Mouse (Mus musculus) testis, adult 2 months (tissue): ENCODE measurements at regions not wholly inside any gene's neighbourhood (a gene's known extent, or its start where the extent isn't known, plus 50 kb on each side); places are given as distances from the start of the nearest gene placed in this dataset.

Experiments used
- H3K27ac ChIP-seq: fragments of 200-500 bp; 2 replicates; pipeline ENCODE4 v1.5.1; 2012; ENCODE audit warnings: low read depth, low read length; ENCODE audit not compliant: control insufficient read depth, insufficient read depth
- H3K27me3 ChIP-seq: fragments of 200-500 bp; 2 replicates; pipeline ENCODE4 v1.6.1; 2012; ENCODE audit warnings: mild to moderate bottlenecking, low read length, moderate library complexity; ENCODE audit not compliant: control insufficient read depth, insufficient read depth
- H3K36me3 ChIP-seq: fragments of 200-500 bp; 2 replicates; pipeline ENCODE4 v1.6.1; 2012; ENCODE audit warnings: mild to moderate bottlenecking, low read length; ENCODE audit not compliant: control insufficient read depth, insufficient read depth
- H3K4me1 ChIP-seq: fragments of 200-500 bp; 2 replicates; pipeline ENCODE4 v1.6.1; 2012; ENCODE audit warnings: low read length; ENCODE audit not compliant: control insufficient read depth, insufficient read depth
- H3K4me3 ChIP-seq: fragments of 200-500 bp; 2 replicates; pipeline ENCODE4 v1.5.1; 2012; ENCODE audit warnings: low read depth, mild to moderate bottlenecking, low read length, moderate library complexity, mixed read lengths; ENCODE audit not compliant: control insufficient read depth
- CTCF ChIP-seq: fragments of 200-500 bp; IDR thresholded peaks from 2 replicates; pipeline ENCODE4 v1.5.1; 2012; ENCODE audit warnings: low read depth, mild to moderate bottlenecking, inconsistent platforms, low read length, moderate library complexity; ENCODE audit not compliant: control insufficient read depth, insufficient read depth, insufficient replicate concordance
- POLR2A ChIP-seq: fragments of 200-500 bp; IDR thresholded peaks from 2 replicates; pipeline ENCODE4 v1.6.1; 2012; ENCODE audit warnings: low read depth, mild to moderate bottlenecking, inconsistent platforms, low read length, moderate library complexity; ENCODE audit not compliant: control insufficient read depth

- no peak overlapping the region for H3K4me3 ChIP-seq
- H3K27me3 ChIP-seq, result no peaks in the 10 kb centered on the region
- no peaks in the 10 kb centered on the region for H3K36me3 ChIP-seq
- TF ChIP-seq POLR2A (no peak), CTCF (no peak)
- no peak overlapping the region for H3K27ac ChIP-seq
- H3K4me1 ChIP-seq, result no peaks in the 10 kb centered on the region
Measured at GRCm38 (mm10) chr12:107708812-107709211, 220.4 kb downstream of the 3110018I06Rik start.

GRCm38 (mm10) chr12:107711017-107711416, 222.6 kb downstream of the 3110018I06Rik start:
- no peak for TF ChIP-seq CTCF
- no peak for TF ChIP-seq POLR2A

GRCm38 (mm10) chr12:107711675-107712074, 223.2 kb downstream of the 3110018I06Rik start:
- Histone ChIP-seq H3K36me3 (no peaks in the 10 kb centered on the region), H3K4me3 (no peak overlapping the region), H3K27ac (no peak overlapping the region), H3K4me1 (no peaks in the 10 kb centered on the region), H3K27me3 (no peaks in the 10 kb centered on the region)
- no peak for TF ChIP-seq POLR2A
- TF ChIP-seq CTCF, result no peak

More at GRCm38 (mm10) chr12:107711017-107711416, 222.6 kb downstream of the 3110018I06Rik start:
- H3K4me1 ChIP-seq, result no peaks in the 10 kb centered on the region
- H3K4me3 ChIP-seq, result no peak overlapping the region
- H3K27ac ChIP-seq, result no peak overlapping the region
- no peaks in the 10 kb centered on the region for H3K36me3 ChIP-seq
- no peaks in the 10 kb centered on the region for H3K27me3 ChIP-seq

- Histone ChIP-seq H3K4me1 (no peaks in the 10 kb centered on the region), H3K36me3 (no peaks in the 10 kb centered on the region), H3K4me3 (no peak overlapping the region), H3K27ac (no peak overlapping the region), H3K27me3 (no peaks in the 10 kb centered on the region)
- TF ChIP-seq POLR2A (no peak), CTCF (no peak)
Measured at GRCm38 (mm10) chr12:107713191-107713590, 224.8 kb downstream of the 3110018I06Rik start.

GRCm38 (mm10) chr12:107714846-107715245, 226.4 kb downstream of the 3110018I06Rik start:
- no peak overlapping the region for H3K4me3 ChIP-seq
- H3K27me3 ChIP-seq, result no peaks in the 10 kb centered on the region
- TF ChIP-seq POLR2A, result no peak
- no peak for TF ChIP-seq CTCF
- H3K4me1 ChIP-seq, result no peaks in the 10 kb centered on the region
- H3K27ac ChIP-seq, result no peak overlapping the region
- H3K36me3 ChIP-seq, result no peaks in the 10 kb centered on the region

GRCm38 (mm10) chr12:107715871-107716270, 227.4 kb downstream of the 3110018I06Rik start:
- Histone ChIP-seq H3K4me3 (no peak overlapping the region), H3K27me3 (no peaks in the 10 kb centered on the region), H3K27ac (no peak overlapping the region), H3K4me1 (no peaks in the 10 kb centered on the region), H3K36me3 (no peaks in the 10 kb centered on the region)
- TF ChIP-seq CTCF (no peak), POLR2A (no peak)

GRCm38 (mm10) chr12:107720941-107721340, 232.5 kb downstream of the 3110018I06Rik start:
- TF ChIP-seq POLR2A (no peak), CTCF (no peak)
- Histone ChIP-seq H3K4me3 (no peak overlapping the region), H3K27me3 (no peaks in the 10 kb centered on the region), H3K4me1 (no peaks in the 10 kb centered on the region), H3K36me3 (no peaks in the 10 kb centered on the region), H3K27ac (no peak overlapping the region)
